Mouse (Mus musculus) lung, adult 2 months (tissue): Measurements from ENCODE around the gene Sh3gl3.

Experiments
- CTCF ChIP-seq: fragments of 200-500 bp; IDR thresholded peaks from 2 replicates; pipeline ENCODE4 v1.5.1; 2011; ENCODE audit warnings: mild to moderate bottlenecking, low read length, control low read depth; ENCODE audit not compliant: insufficient read depth
- POLR2A ChIP-seq: fragments of 200-500 bp; IDR thresholded peaks from 2 replicates; pipeline ENCODE4 v1.6.1; 2011; ENCODE audit warnings: low read depth, mild to moderate bottlenecking, control low read depth, low read length, borderline replicate concordance; ENCODE audit errors: extremely low read depth

DNA sequence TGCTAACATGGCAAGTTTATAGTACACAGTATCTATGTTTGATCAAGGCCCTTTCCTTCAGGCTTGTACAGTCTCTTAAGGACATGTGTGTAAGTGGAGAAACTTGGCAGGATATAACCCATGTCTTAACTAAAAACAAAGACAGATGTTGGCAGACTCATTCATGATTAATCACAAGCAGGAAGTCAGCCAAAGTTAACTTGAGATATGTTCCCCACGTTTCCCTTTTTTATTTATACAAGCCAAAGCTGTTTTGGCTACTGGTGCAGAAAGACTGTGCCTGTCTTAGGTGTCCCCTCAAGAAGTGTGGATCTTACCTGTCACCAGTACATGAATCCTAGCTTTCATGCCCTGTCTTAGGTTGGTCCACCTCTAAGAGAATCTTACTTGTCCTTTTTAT lies 35.4 kb upstream of the Sh3gl3 start:
- TF ChIP-seq POLR2A (no peak), CTCF (no peak)
